Mouse (Mus musculus): ENCODE measurements around the gene Ttc13.

Gene Ttc13

DNA sequence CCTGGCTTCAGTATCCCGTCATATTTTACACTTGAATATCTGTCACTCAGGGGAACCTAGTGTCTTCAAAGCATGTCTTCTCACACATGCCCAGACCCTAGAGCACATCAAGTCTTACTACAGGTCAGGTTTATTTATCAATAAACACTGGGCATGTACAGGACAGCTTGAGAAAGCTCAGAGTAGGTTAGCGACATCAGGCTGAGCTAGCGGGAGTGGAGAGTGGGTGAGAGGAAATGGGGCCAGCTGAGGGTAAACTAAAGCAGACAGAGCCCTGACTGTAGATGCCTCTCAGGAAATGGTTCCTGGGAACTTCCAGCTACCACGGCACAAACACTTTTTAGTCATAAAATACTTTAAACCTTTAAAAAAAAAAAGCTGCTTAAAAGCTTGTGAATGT lies 18.3 kb downstream of the Ttc13 start:
- DNase-seq (ENCODE audit: low spot score), result no peak

DNA sequence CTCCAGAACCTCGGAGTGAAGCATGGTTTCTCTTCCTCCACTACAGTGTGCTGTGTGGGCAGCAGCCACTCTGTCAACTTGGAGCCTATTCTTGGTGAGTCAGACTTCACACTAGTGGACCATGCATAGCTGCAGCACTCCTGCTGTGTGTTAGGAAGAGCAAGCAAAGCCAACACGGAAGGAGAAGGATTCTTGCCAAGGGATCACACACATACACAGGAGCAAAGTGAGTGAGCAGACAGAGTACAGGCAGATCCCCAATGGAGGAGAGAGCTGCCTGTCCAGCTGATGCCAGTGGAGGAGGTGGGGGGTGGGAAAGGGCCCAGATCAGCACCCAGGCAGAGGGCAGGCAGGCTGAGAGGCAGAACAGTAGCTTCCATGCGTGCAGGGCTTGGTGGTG lies 19.6 kb downstream of the Ttc13 start:
- DNase-seq (ENCODE audit: low spot score), result no peak

DNA sequence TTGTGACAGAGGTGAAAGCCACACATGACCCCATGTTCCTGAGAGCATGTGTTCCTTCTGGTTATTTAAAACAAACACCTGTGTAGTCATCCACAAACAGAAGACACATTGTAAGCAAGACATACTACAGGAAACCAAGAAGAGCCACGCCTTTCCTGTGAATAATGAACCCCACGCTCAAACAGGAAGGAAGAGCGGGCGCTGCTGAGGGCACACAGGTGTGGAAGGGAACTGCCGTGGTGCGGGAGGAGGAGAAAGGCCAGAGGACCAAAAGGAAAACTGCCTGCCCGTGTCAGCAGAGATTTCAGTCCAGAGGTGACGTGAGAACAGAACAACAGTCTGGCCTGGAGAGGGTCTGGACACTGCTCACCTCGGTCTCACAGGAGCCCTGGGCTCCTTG lies 20.8 kb downstream of the Ttc13 start:
- peak; percentile 63 for DNase-seq (ENCODE audit: low spot score)

DNA sequence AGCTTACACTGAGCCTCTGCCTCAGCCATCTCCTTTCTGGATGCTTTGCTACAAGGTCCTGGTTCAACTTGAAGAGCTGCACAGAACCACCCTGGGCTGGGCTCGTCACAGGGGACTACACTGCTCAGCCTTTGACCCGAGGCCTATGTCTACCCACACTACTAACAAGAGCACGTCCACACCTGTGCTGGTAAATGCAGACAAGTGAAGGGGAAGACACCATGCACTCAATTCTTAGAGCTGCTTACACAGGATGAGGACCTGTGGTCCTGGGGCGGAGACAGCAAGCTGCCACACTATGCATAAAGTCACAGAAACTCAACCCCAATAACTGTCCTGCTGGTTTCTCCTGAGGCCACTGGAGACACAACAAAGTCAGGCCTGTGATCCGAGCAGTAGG lies 21.5 kb downstream of the Ttc13 start:
- DNase-seq (ENCODE audit: low spot score), result no peak

DNA sequence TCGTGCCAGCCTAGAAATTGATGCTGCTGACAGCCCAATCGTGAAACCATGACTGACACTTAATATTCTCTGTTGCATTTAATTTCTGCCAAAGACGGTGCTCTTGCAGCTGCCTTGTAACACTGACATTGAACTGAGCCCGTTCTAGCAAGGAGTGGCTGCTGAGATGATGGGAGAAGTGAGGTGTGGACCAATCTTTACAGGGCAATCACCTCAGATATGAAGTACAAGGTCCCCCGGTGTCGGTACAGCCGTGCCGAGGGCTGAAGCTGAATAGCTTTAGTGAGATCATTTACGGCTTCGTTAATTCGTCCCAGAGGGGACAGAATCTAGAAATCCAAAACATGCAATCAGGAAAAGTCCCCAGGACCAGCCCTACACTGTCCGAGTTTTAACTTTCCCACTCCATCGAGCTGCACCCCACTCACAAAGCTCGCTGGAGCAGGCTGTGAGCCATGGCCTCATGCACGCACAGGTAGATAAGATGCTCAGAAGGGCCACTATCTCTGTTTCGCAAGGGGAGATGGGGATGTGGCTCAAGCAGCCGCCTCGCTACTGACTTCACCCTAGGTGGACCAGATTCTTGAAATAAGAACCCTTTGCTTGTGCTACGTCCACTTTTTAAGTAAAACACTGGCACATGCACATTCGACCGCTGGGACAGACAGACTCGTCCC lies 26.2 kb downstream of the Ttc13 start:
- DNase-seq (ENCODE audit: low spot score), result no peak

DNA sequence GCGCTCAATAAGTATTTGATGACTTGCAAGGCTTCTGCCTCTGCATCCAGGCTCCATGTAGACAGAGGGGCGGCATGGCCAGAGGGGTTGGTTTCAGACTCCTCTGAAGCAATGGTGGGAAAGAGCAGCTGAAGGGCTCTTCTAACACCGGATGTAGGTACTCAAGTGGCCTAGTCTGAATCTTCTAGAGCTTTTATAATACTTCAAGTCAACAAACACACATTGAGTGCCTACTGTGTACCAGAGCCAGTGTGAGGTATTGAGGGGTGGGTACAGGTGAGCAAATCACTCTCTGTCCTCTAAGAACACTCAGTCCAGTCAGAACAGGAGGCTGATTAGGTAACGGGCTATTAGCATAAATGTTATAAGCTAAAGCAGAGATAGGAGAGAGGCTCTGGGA lies 30.1 kb downstream of the Ttc13 start:
- peak; percentile 76 for DNase-seq (ENCODE audit: low spot score)

DNA sequence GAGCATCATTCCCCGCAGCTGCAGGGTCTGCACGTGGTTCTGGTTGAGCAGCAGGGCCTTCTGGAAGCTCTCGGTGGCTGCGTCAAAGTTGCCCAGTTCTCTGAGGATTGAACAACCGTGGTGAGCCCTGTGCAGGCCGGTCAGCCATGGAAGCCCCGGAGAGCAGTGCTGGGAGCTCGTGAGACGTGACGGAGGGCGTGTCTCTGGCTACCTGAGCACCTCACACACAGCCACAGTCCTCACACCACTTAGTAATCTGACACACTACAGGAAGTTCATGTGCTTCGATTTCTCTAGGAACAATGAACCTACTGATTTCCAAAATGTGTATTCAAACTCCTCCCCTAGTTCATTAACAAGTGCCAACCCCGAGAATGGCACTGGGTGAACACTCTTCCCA lies 32.9 kb downstream of the Ttc13 start:
- no peak for DNase-seq (ENCODE audit: low spot score)

DNA sequence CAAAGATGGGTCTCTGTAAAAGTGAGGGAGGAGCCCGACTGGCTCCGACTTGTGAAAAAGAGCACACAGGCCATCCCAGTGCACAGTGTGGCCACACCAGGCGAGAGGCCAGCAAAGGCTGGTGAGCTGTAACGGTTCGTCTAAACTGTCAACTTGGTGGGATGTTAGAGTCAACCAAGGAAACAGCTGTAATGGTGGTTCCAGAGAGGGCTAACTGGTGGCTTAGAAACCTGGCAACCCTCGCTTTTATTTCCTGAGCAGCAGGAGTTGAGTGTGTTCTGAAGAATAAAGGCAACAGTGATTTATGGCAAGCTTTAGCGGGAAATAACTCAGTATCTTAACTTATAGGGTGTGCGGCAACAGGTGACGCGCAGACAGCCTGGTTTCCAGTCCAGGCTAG lies 39.6 kb downstream of the Ttc13 start:
- no peak for DNase-seq (ENCODE audit: low spot score)

DNA sequence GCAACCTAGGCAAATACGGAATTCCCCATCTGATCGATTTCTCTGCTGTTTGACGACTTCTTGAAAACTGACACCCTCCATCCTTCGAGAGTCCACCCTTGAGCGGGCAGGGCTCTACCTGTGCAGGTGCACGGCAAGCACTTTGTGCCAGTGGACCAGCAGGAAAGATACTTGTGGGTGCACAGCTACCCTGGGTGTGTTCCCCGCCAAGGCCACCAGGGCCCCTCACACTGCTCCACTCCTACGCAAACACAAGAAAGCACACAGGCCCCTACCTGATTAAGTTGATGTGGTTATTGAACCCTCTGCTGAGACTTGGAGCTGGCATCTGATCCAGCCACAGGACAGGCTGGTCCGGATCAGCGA lies 40.0 kb downstream of the Ttc13 start:
- no peak for DNase-seq (ENCODE audit: low spot score)

DNA sequence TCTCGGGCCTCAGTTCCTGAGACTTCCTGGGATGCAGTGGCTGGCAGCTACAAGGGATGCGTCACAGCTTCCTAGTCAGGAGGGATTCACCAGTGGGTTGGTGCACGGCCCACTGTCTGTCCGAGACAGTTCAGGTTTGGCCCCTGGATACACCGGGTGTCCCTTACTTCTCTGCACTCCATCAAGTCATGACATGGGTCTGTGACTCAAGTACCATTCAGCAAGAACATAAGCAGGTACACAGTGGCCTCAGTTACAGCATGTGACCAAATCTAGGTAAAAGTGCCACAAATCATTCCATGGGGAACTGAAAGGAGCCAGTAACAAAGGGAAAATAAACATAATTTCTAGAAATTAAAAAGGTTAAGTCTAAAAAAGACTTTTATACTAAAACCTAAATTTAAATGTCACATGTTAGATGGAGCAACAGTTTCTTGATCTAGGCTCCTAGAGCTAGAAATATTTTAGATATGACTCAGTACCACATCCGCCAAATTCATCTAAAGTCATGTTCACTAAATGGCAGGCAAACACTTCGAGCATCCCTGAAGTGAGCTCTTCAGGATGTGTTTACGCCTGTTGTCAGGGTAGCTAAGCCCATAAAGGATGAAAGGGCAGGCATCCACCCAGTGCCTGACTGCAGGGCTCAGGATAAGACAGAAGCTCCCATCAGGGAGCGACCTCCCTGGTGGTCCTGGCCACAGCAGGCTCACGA lies 40.5 kb downstream of the Ttc13 start:
- peak; percentile 82 for DNase-seq (ENCODE audit: low spot score)

DNA sequence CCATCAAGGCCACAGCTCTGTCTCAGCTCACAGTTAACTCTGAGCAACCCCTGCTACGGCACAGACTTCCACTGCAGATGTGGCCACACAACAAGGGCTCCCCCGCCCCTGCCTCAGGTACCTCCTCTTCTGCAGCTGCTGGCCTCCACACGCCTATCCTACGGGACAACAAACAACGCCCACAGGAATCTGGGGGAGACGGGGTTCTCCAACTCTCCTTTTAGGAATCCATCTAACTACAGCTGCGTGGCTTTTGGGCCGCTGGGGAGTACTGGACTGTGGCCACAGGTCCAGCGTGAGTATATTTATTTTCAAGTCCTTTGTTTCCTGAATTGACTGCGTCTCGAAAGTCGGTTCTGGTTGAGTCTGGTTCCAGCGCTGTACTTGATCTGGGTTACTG lies 43.5 kb downstream of the Ttc13 start:
- no peak for DNase-seq (ENCODE audit: low spot score)

DNA sequence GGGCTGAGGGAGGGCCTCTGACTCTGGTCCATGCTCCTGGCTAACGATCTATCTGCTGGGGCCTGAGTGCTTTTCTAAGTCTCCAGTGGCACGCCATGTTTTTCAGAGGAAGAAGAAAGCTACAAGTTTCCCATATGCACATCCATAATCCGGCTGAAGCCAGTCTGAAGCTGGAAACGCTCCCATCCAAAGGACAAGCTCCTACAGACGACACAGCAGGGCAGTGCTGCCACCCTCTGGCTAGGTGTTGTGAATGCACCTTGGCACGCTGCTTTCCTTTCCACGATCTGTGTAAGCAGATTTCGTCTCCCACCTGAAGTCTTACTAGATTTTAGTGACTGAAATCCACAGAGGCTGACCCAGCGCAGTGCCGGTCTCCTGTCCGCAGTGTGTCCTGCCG lies 44.3 kb downstream of the Ttc13 start:
- DNase-seq (ENCODE audit: low spot score), result peak; percentile 75

DNA sequence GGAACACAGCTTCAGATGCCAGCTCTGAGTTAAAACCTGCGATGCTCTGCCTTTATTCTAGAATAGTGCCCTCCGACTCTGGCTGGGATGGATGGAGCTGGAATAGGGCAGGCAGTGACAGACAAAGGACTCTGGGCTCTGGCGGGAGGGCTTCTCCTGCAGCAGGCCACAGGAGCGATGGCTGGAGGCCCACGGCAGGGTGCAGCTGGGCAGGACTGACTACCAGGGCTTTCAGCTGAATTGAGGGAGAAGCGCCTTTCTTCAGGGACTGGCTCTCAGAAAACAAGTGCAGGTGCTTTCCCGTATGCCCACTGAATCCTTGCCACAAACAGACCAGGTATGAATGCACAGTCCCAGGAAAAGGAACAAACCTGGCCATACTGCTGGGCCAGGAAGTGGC lies 44.7 kb downstream of the Ttc13 start:
- no peak for DNase-seq (ENCODE audit: low spot score)

DNA sequence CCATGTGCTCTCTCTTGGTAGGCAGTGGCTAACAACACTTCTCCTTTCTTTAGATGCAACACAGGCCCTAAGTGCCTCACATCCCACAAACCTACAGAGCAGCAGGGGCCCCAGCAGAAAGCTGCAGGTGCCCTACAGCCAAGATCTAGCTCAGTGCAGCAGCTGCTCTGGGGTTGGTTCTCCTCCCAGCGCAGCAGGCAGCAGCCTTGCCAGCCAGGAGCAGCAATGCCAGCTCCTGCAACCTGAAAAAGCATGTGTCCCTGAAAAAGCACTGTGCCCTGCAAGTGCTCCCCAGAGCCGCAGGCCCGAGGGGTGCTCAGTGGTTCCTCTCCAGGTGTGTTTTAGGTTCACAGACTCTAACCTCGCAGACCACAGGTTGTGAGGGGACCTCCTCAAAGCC lies 45.1 kb downstream of the Ttc13 start:
- DNase-seq (ENCODE audit: low spot score), result no peak

DNA sequence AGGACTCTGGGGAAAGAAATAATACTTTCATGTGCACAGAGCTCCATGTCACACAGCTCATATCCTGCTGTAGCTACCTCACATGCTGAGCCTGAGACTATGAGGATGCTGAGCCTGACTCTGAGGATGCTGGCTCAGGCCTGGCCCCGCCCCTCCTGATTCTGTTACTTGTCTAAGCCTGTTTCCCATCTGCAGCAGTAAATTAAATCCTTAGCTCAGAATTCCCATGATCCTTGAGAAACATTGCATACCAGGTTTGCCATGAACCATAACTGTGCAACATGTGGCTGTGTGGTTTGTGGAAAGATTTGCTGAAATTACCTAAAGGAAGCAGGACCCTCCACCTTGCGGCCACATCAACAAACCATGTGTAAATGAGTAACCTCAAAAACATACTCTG lies 49.4 kb downstream of the Ttc13 start:
- no peak for DNase-seq (ENCODE audit: low spot score)

DNA sequence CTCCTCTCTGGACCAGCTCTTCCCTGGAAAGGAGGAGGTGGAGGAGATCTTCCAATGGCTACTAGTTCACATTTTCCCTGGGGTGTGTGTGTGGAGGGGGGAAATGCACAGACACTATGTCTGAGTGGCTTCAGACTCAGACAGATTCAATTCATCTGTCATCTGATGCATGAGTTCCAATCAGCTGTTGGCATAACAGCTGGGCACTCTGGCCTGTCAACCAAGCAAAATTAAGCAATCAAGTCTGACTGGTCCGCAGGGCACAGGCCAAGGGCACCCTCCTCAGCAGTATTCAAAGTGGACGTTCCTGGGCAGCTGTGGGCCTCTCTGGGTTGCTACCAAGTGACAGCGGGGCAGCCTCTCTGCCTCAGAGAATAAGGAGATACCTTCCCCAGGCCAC lies 53.0 kb downstream of the Ttc13 start:
- DNase-seq (ENCODE audit: low spot score), result no peak

DNA sequence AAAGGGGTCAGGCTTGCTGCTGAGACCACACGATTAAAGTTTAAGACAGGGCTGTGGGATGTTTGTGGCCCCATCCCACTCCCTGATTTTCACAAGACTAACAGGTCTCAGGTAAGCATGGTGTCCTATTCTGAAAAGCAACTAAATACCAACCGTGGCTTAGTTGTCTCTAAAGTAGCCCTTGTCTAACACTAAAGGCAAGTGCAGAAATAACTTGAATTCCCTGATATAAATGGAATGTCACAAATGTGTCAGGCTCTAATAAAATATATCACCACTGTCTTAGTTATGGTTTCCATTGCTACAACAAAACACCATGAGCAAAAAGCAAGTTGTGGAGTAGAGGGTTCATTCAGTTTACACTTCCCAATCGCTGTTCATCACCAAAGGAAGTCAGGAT lies 57.4 kb downstream of the Ttc13 start:
- no peak for DNase-seq (ENCODE audit: low spot score)

DNA sequence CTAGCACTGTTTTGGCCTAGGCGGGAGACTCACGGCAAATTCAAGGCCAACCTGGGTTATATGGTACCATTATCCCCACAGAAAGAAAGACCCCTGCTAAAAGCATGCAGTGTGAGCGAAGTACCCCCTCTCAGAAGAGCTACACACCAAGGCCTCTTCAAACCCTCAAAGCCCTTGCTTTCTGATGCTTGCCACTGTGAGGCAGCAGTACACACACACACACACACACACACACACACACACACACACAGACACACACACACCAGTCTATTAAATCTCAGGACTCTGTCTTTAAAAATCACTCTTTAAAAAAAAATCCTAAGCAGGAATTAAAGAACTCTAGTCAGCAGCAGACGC lies 57.9 kb downstream of the Ttc13 start:
- DNase-seq (ENCODE audit: low spot score), result no peak

DNA sequence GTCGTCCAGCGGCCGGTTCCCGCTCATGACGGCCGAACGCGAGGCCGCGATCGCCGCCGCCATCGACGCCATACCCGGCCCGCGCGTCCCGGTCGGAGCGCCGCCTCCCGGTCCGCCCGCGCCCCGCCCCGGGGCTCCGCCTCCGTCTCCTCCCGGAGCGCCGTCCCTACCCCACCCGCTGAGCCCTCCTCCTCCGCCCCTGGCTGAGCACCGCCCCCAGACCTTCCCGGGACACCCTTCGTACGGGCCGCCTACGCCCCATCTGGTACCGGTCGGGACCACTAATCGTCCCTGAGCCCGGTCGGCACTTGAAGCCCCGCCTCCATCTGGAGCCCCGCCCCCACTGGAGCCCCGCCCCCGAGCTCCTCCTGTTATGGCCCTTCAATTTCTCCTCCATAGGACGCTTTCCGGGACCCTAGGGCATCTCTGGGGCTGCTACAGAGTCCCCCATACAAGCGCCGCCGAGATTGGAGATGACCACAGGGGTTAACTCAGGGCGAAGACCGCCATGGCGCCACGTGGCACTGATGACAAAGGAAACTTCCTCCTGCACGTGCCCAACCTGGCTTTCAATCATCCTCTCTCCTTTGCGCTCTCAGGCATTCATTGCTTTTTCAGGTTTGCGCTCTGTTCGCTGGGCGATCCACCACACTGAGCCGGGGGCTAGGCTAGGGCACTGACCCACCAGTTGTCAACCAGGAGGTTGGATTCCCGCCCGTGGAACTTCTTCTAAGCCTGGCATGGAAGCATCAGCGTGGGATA lies 58.5 kb downstream of the Ttc13 start, which contains the start of gene 2310022B05Rik:
TSS of gene 2310022B05Rik (minus strand) at position 258 of the 762 bp plus-strand sequence.
- DNase-seq (ENCODE audit: low spot score), result peak; percentile 88

DNA sequence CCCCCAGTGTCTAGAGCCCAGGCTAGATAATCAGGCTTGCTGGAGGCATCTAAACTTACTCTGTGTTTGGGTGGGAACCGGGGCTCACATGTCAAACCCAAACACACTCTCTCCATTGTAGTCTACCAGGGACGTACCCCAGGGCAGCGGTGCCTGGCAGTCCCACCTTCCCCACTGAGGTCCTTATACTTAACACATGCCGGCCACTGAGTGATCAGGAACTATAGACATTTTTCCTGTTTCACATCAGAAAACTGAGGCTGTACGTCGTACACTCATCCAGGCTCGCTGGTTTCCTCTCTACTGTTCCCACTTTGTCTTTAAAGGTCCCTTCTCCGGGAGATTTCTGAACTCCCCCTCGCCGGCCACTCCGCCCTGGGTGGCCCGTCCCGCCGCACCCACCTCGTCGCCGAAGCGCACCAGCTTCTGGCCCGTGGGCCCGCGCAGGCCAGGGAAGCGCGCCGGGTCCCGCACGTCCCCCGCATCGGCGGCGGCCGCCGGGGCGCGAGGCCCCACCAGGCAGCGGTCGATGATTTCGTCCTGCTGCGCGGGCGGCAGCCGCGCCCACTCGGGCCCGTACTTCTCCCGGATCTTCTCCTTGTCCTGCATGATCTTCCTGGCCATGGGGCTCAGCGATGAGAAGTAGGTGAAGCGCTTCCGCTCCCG lies 59.2 kb downstream of the Ttc13 start:
- no peak for DNase-seq (ENCODE audit: low spot score)

DNA sequence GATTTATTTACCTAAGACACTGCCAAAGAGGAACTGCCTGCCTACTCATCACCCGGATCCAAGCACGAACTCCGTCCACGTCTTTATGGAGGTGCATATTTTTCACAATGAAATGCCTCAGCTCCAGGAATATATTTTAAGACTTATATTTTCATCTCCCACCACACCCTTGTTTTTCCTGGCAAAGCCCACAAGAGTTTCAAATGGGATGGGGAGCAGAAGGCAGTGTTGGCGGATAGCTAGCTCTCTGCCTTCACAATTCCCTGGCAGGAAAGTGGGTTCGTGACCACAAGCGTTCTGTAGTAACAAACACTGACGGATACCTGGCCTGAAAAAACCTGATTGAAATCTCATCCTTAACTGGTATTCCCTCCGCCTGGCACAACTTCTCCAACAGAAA lies 60.0 kb downstream of the Ttc13 start:
- no peak for DNase-seq (ENCODE audit: low spot score)

DNA sequence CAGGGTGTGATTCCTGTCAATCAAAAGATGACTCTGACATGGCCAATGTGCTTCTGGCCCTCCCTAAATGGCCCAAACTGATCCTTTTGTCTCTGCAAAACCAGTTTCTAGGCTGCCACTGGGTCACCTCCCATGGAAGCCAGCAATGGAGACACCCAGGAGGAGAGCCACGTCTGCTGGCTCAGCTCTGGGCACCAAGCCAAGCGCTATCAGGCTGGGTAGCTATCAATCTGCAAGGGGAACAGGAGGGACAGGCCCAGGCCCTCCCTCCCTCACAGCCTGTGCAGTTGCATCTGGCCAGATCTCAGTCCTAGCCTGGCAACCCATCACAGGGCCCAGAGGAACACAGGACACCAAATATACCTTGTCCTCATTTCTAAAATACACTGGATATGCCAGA lies 63.4 kb downstream of the Ttc13 start:
- DNase-seq (ENCODE audit: low spot score), result no peak

DNA sequence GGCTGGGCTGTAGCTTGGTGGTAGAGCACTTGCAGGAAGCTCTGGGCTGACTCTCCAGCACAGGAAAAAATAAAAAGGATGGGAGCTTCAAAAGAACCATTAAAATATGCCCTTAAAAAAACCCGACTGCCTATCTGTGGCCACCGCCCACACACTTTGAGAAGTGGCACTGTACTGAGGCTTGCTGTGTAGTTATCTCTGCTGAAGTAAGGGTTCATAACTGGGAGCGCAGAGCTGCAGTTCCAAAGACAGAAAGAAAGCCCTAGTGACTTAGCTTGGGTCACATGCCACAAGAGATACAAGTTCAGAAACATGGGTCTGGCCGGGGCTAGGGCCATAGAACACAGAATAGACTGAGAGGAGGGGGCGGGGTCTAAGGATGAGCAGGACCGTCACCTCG lies 63.8 kb downstream of the Ttc13 start:
- DNase-seq (ENCODE audit: low spot score), result no peak

Measured in lung, postnatal 25 days (tissue).